Mouse (Mus musculus): Measurements from ENCODE around the gene 1810065E05Rik.

The 1810065E05Rik gene

DNA sequence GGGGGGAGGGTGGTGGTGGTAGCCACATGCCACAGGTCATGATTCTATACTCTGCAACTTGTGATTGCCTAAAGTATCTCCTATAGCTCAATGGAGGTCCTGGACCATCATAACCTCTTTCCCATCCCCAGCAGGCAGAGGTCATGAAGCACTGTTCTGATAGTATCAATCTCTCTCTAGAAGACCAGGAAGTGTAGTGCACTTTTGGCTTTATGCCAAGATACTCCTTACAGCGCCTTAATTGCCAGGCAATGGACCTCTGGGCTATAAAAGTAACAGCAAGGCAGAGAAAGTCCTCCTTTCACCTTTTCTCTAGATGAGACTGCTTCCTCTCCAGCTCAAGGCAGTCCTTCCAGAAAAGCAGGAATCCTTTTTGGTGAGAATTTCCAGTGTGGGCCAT, at the start of gene 1810065E05Rik:
TSS of gene 1810065E05Rik (plus strand) at position 297 of the 400 bp plus-strand sequence.
- DNase-seq (ENCODE audit: low read depth, low spot score) = no peak

DNA sequence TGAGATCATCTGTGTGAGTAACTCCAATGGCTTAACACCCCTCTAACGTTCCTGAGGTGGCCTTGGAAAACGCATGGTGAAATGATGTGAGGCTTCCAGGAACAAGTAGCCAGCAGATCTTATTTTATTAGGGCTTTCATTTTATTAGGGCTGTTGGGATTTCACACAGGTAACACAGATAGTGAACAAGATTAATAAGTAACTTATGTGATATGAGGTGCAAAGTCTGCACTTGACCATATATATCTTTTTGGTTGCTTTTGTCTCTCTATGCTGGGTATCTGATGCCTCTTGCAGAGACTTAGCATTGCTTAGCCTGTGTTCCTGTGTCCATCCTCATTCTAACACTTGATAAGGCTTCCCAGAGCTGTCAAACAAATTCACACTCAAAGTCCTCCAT, 43.6 kb upstream of the 1810065E05Rik start:
- DNase-seq (ENCODE audit: low read depth, low spot score) = no peak

DNA sequence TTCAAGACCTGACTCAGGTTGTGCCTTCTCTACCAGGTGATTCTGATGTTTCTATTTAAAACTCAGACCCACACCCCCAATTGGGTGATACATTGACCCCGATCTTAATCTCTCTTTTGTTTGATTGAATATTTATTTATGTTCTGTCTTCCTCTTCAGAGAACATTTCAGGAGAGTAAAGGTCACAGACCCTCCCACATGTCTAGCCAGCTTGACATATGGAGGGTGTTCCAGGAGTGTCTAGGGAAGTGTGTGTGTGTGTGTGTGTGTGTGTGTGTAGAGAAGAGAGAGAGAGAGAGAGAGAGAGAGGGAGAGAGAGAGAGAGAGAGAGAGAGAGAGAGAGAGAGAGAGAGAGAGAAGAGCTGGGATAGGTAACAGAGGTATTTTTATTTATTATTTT, 43.2 kb upstream of the 1810065E05Rik start:
- DNase-seq (ENCODE audit: low read depth, low spot score) = no peak

DNA sequence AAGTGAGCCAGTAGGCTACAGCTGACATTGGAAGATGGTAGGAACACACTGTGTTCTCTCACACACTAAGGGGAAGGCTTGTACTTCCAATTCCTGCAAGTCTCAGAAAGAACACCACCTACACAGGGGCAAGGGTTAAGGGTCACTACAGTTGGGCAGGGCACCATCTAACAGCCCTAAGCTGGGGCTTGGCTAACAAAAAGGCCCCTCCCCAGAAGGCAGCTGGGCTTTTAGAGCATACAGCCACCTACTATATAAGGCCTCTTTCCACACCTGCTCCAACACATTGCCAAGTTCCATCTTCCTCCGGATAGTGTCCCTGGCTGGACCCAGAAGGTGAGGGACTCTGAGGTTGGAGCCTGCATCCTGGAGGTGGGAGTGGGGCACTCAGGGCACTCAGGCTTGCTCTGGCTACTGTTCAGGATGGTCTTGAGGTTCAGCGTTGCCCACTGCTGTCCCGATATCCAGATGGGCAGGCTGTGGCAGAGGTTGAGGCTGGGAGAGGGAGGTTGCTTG, 42.1 kb upstream of the 1810065E05Rik start, which contains the start of gene Lypd8:
TSS of gene Lypd8 (plus strand) at position 281 of the 516 bp plus-strand sequence.
- DNase-seq (ENCODE audit: low read depth, low spot score) = no peak

DNA sequence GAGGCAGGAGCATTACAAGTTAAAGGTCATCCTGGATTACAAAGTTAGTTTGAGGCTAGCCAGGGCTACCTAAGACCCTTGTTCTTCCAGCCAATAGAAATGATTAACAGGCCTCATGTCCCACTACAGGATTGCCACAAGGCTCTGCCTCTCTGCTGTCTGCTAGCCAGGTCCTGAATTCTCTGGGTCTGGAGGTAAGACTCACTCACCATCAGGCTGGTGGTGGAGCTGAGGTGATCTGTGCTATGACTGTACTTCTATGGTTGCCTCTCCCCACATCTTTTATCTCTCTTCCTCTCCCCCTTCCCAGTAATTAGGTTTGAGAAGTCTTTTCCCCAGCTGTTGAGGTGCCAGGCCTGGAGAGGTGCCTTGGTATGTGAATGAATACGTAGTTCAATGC, 41.4 kb upstream of the 1810065E05Rik start:
- no peak for DNase-seq (ENCODE audit: low read depth, low spot score)

DNA sequence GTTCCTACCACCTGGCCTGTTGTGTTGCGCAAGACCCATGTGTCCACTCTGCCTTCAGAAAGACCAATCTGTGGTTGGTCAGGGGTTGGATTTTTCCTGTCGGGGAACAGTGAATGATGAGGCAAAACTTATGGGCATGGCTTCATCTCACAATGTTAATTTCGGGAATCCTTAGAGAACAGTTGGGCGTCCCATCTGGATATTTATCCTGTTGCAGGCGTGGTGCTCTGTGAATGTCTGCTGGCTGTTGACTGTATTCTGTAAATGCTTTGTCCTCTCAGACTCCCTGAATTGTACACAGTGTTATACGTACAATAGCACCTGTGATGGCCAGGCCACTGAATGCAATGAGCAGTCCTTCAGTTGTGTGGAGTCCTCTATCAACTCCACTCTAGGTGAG, 38.4 kb upstream of the 1810065E05Rik start:
- no peak for DNase-seq (ENCODE audit: low read depth, low spot score)

DNA sequence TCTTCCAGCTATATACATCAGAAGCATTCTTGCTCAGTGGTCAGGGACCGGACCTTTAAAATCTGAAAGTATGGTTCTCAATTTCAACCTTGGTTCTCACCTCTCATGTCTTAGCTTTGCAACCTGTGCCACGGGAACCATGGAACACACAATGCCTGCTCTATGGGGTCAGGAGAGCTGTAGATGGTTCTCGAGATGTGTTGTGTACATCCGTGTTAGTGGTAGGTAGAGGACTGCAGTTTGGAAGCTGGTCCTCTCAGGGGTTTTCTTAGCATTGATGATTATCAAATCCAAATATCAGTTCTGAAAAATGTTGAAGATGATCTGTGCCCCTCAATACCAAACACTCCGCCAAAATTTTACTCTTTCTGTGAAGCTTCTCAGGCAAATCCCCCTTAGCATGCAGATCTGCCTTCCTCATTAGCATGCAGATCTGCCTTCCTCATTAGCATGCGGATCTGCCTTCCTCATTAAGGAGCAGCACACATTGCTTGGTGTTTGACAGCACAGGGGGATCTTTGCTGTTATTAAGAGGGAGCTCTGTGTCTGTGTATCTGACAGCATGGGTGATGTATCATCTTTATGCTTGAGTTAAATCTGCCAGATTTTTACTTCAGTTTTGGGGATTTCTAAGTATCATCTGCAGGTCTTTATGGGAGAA, 20.8 kb upstream of the 1810065E05Rik start:
- DNase-seq (ENCODE audit: low read depth, low spot score) = no peak

DNA sequence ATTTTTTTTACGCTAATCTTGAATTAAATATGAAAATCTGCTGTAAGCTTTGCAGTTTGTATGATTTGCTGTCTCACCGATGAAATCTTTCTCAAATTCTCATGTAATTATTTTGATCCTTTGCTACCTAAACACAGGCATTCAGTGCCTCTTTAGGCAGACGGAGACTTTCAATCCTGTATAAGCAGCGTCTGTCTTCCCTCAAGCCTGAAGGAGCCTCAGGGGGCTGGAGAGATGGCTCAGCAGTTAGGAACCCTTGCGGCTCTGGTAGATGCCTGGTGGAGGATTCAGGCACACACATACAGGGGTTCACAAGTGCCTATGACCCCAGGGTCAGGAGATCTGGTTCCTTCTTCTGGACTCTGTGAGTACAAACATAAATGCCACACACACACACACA, 20.3 kb upstream of the 1810065E05Rik start:
- DNase-seq (ENCODE audit: low read depth, low spot score) = no peak

DNA sequence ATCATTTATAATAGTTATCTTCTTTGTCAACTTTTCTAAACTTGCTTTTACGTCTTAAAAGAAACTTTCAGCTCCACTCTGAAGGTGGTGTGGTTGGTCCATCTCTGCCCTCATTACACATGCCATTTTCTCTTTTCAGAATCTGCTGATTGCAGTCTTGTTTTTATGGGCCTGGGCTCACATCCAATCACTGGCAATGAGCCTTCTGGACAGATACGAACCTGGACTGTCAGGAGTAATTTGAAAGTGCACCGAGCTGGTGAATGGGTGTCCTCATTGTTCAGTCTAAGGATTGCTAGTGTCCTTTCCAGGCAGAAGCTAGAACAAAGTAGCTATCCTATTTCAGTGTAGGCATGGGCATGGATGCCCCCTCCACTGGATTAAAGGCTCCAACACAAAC, 12.8 kb upstream of the 1810065E05Rik start:
- no peak for DNase-seq (ENCODE audit: low read depth, low spot score)

DNA sequence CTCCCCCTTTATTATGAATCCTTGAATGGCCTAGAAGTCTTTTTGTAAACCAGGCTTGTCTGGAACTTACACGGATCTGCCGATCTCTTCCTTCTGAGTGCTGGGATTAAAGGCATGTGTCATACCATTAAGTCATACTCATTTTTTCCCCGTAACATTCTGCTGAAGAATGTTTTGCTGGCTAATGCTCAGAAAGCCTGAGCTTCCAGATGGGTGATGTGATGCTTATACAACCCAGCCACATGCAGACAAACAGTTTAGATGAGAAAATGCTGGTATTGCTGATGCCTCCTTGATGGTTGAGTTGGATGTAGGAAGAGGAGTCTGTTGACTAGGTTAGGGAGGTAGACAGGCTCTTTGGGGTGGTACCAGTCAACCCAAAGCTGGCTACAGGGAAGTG, 2.6 kb upstream of the 1810065E05Rik start:
- peak; percentile 38 for DNase-seq (ENCODE audit: low read depth, low spot score)

DNA sequence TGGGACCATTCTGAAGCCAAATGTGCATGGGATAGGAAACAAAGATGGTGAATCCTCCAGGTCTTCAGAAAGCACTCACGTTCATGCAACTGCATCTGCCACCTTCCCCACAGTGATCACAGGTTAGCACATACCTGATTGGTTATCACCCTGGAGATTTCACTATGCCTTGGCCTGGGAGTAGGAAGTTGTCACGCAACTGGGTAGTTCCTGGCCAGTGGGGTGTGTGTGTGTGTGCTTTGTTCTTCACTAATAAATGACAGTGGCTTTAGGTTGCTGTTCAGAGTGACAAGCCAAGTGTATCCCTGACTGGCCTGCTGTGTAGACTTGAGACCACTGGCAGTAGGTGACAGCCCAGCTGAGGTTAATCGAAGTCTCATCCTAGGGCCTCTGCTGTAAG, 11.3 kb downstream of the 1810065E05Rik start, which contains the start of gene Gm12253:
TSS of gene Gm12253 (plus strand) at position 301 of the 400 bp plus-strand sequence.
- DNase-seq (ENCODE audit: low read depth, low spot score) = no peak

DNA sequence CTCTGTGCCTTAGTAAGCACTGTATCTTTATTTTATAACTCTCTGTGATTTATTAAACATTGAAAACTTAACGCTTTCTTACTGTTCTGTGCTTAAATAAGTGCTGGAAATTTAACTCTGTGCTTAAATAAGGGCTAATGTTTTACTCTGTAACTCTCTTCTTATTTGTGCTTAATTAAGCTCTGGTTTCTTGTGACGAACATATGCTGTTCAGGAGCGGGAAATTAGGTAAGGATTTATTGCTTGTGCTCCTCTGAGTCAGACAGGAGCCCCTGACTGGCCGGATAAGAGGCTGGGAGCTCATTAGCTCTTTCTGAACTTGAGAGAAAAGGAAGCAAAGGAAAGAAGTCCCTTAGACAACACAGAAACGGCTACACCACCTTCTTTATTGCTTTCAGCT, 17.0 kb downstream of the 1810065E05Rik start:
- no peak for DNase-seq (ENCODE audit: low read depth, low spot score)

DNA sequence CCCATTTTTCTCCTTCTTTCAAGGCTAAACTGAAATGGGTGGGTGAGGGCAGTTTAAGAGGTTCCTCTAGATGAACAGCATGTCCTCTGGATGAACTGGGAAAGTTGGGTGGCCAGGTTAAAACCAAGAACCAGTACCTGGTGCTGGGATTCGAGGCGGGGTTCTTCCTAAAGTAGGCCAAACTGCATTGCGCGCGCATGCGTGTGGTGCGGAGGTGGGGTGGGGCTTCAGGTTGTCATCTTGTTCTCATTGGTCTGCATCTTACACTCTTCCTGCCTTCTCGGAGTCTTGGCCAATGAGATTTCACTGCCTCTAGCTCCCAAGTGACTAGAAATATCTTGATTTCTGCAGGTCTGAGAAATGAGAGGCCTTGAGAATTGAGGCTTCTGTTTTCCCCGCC, 31.8 kb downstream of the 1810065E05Rik start, which contains the start of gene Lypd9:
TSS of gene Lypd9 (minus strand) at position 165 of the 400 bp plus-strand sequence.
- DNase-seq (ENCODE audit: low read depth, low spot score) = no peak

DNA sequence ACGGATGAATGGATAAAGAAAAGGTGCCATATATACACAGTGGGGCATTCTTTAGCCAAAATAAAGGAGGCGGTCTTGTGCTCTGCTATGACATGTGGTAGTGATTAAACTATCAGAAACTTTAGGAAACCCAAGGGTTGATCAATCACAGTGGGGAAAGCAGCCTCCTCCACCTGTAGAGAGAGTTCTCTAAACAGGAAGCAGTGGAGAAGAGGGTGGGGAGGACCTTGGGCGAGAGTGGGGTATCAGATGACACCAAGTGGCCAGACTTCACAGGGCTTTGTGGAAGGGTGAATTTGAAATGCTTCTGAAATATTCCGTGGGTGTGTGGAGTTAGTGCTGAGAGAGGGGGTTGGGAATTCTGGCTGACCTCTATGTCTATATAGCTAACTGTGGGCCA, 32.7 kb downstream of the 1810065E05Rik start:
- no peak for DNase-seq (ENCODE audit: low read depth, low spot score)

DNA sequence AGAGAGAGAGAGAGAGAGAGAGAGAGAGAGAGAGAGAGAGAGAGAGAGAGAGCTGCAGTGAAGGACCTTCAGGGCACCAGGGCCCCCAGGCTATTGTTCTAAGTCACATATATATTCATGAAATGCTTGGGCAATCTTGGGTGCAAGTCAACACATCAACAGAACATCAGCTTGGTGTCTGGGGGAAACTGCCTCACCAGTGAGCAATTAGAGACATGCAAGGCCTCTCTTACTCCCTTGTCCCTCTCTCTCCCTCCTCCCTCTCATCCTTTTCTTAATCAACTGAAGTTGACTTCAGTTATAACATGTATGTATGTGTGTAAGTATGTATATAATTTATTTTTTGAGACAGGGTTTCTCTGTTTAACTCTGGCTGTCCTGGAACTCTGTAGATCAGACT, 41.3 kb downstream of the 1810065E05Rik start, which contains the start of gene Olfr30:
TSS of gene Olfr30 (minus strand) at position 101 of the 400 bp plus-strand sequence.
- DNase-seq (ENCODE audit: low read depth, low spot score) = no peak

All from skeletal muscle tissue, adult 2 months (tissue).